In genomic region chr19:16779281-16779680, GRCm38 (mm10) we compare ENCODE assay signal across 10 mouse cellular contexts. TPM values are rescaled to one million over a fixed set of nuclear protein-coding genes. Genes with fewer than 3 reads are reported as not detected.
A peak's percentile ranks its signal among the peaks of the same experiment; 100 is the strongest.
DNase-seq lines count a peak whose midpoint lies in the region; ATAC-seq and TF ChIP-seq lines count a peak whose summit lies in the region.
"Had no signal": no experiment of that assay in that cellular context is flagged by ENCODE, and none has a peak within 500 bp of the region (broad histone marks: within the 10 kb centered on the region; RNA-seq: fewer than 3 reads in every experiment).

No protein-coding gene starts in this region.

- no peak for DNase-seq in layer of hippocampus, adult 2 months (ENCODE audit: low spot score in 2 of 2)
- DNase-seq in layer of hippocampus, postnatal 14 days (ENCODE audit: low spot score in 2 of 2), result no peak
- no peak for DNase-seq in embryonic facial prominence, embryonic 14.5 days (ENCODE audit: low spot score)
- DNase-seq in liver, embryonic 11.5 days (ENCODE audit: low spot score), result no peak
- no peak for DNase-seq in adipocyte (ENCODE audit: low spot score)
- DNase-seq in right cerebral cortex, adult 2 months (ENCODE audit: low spot score in 2 of 2), result no peak
- DNase-seq in embryo, embryonic 10.5 days (ENCODE audit: low spot score), result no peak

- H3K4me2 ChIP-seq in embryonic facial prominence, embryonic 14.5 days (ENCODE audit: low read depth, low read length), result peak overlapping the region; percentile 11; the same call in 1 of the 2 replicates
- peak overlapping the region; percentile 95 for H3K4me2 ChIP-seq in liver, embryonic 11.5 days

- H3K27me3 ChIP-seq in embryonic facial prominence, embryonic 14.5 days (replicated peaks; ENCODE audit: control insufficient read depth, insufficient read depth, low read length), result peaks cover 7% of the 10 kb centered on the region
- H3K27me3 ChIP-seq in liver, embryonic 11.5 days (replicated peaks; ENCODE audit: control insufficient read depth, insufficient read depth, low read length), result no peaks in the 10 kb centered on the region

- no peak for TF ChIP-seq POLR2A in bone marrow, adult 2 months (IDR thresholded peaks at IDR 0.05; ENCODE audit: borderline replicate concordance, control insufficient read depth, low read depth, low read length)

- no peak for ATAC-seq in embryonic facial prominence, embryonic 14.5 days (ENCODE audit: low read depth)
- no peak for ATAC-seq in liver, embryonic 11.5 days (replicated peaks; ENCODE audit: low FRiP score)

- no peaks in the 10 kb centered on the region for H3K9me3 ChIP-seq in embryonic facial prominence, embryonic 14.5 days (ENCODE audit: control insufficient read depth, low read length)
- no peaks in the 10 kb centered on the region for H3K9me3 ChIP-seq in liver, embryonic 11.5 days (ENCODE audit: control insufficient read depth, low read length)
- H3K9me3 ChIP-seq: embryonic facial prominence, embryonic 15.5 days; neural tube, embryonic 12.5 days had no signal

- no peaks in the 10 kb centered on the region for H3K36me3 ChIP-seq in embryonic facial prominence, embryonic 14.5 days (ENCODE audit: control insufficient read depth, insufficient read depth, low read length)
- H3K36me3 ChIP-seq in liver, embryonic 11.5 days (ENCODE audit: control insufficient read depth, insufficient read depth, low read length), result no peaks in the 10 kb centered on the region
- H3K36me3 ChIP-seq: embryonic facial prominence, embryonic 15.5 days; neural tube, embryonic 12.5 days had no signal

- H3K4me3 ChIP-seq in layer of hippocampus, adult 2 months, result peak overlapping the region; percentile 98
- peak overlapping the region; percentile 12 for H3K4me3 ChIP-seq in bone marrow, adult 2 months (replicated peaks; ENCODE audit: control insufficient read depth, low read depth, low read length)
- H3K4me3 ChIP-seq in embryonic facial prominence, embryonic 14.5 days (ENCODE audit: low read depth, low read length), result no peak overlapping the region
- peak overlapping the region; percentile 79 for H3K4me3 ChIP-seq in liver, embryonic 11.5 days (ENCODE audit: low read depth, low read length)

- no peak overlapping the region for H3K9ac ChIP-seq in embryonic facial prominence, embryonic 14.5 days (ENCODE audit: low read depth, low read length)
- no peak overlapping the region for H3K9ac ChIP-seq in liver, embryonic 11.5 days (ENCODE audit: low read depth, low read length)

- no peak overlapping the region for H3K27ac ChIP-seq in layer of hippocampus, adult 2 months
- no peak overlapping the region for H3K27ac ChIP-seq in bone marrow, adult 2 months (ENCODE audit: control insufficient read depth, insufficient read depth, low read depth, low read length, poor library complexity)
- H3K27ac ChIP-seq in embryonic facial prominence, embryonic 14.5 days (replicated peaks; ENCODE audit: low read depth, low read length), result no peak overlapping the region
- H3K27ac ChIP-seq in liver, embryonic 11.5 days (ENCODE audit: low read depth, low read length), result no peak overlapping the region
- H3K27ac ChIP-seq: embryonic facial prominence, embryonic 15.5 days; neural tube, embryonic 12.5 days had no signal

- WGBS in bone marrow, adult 2 months, result 43% methylated on average over 5 of the region's 5 CpGs
- WGBS in embryonic facial prominence, embryonic 14.5 days, result 67% methylated on average over 5 of the region's 5 CpGs
- WGBS in liver, embryonic 11.5 days, result 67% methylated on average over 5 of the region's 5 CpGs

- TF ChIP-seq CTCF in layer of hippocampus, adult 2 months (conservative IDR thresholded peaks at IDR 0.05), result no peak
- no peak for TF ChIP-seq CTCF in bone marrow, adult 2 months (IDR thresholded peaks at IDR 0.05; ENCODE audit: control insufficient read depth, insufficient read depth, low read length)

- no peaks in the 10 kb centered on the region; the same call in 1 of the 2 replicates for H3K4me1 ChIP-seq in bone marrow, adult 2 months (ENCODE audit: control insufficient read depth, insufficient read depth, low read length)
- peaks cover 7% of the 10 kb centered on the region; the same call in 1 of the 2 replicates for H3K4me1 ChIP-seq in embryonic facial prominence, embryonic 14.5 days (ENCODE audit: control insufficient read depth, insufficient read depth, low read length)
- H3K4me1 ChIP-seq in liver, embryonic 11.5 days (replicated peaks; ENCODE audit: control insufficient read depth, insufficient read depth, low read length), result 0 out of 2 replicates have a peak, but pooled peaks cover 2% of the 10 kb centered on the region
- H3K4me1 ChIP-seq: neural tube, embryonic 12.5 days had no signal

RNA-seq across cellular contexts. Expression of gene Vps13a, which starts 1.5 kb away (rescaled TPM):
- total RNA-seq in layer of hippocampus, adult 2 months (2021), result 10 to 100 TPM; 71.0 to 74.7 TPM
- total RNA-seq in layer of hippocampus, postnatal 14 days (2021), result 10 to 100 TPM; 52.8 to 54.9 TPM
- polyA plus RNA-seq in bone marrow, adult 2 months (2011; ENCODE audit: insufficient read depth, insufficient read length, low replicate concordance, missing spikeins), result 20.1 and 25.3 TPM in 2 replicates
- 9.5 and 9.8 TPM in 2 replicates for polyA plus RNA-seq in embryonic facial prominence, embryonic 14.5 days (2014; fragmentation: Nextera tagmentation; extraction: Ambion mirVana)
- 14.1 and 19.4 TPM in 2 replicates for polyA plus RNA-seq in liver, embryonic 11.5 days (2014; fragmentation: Nextera tagmentation; extraction: Ambion mirVana)
